Mouse (Mus musculus) hindbrain, embryonic 14.5 days (tissue): ENCODE measurements around the gene Slc37a4. TPM values are rescaled to one million over a fixed set of nuclear protein-coding genes. Genes with fewer than 3 reads are reported as not detected.

ENCODE experiments used
- ATAC-seq: fragments of 200-750 bp; cut with Nextera tagmentation; 2 replicates; pipeline ENCODE4 v1.8.0; 2017; ENCODE audit warnings: moderate number of reproducible peaks, mild to moderate bottlenecking, moderate TSS enrichment, moderate library complexity; ENCODE audit not compliant: low FRiP score
- DNase-seq: peaks from one replicate; pipeline ENCODE4 v3.0.0-alpha.2; 2015; ENCODE audit warnings: low spot score
- H3K27ac ChIP-seq: fragments of 300-500 bp; sonication (generic); 2 replicates; pipeline ENCODE4 v1.5.1; 2014; ENCODE audit warnings: mild to moderate bottlenecking, moderate library complexity
- H3K27me3 ChIP-seq: fragments of 300-500 bp; sonication (generic); 2 replicates; pipeline ENCODE4 v1.6.1; 2014; ENCODE audit warnings: mild to moderate bottlenecking, low read length, mixed read lengths; ENCODE audit not compliant: control insufficient read depth, insufficient read depth
- H3K36me3 ChIP-seq: fragments of 300-500 bp; sonication (generic); replicated peaks from 2 replicates; pipeline ENCODE4 v1.6.1; 2014; ENCODE audit not compliant: control insufficient read depth, insufficient read depth
- H3K4me1 ChIP-seq: fragments of 300-500 bp; sonication (generic); replicated peaks from 2 replicates; pipeline ENCODE4 v1.6.1; 2014; ENCODE audit warnings: antibody characterized with exemption, low read length, mixed read lengths; ENCODE audit not compliant: control insufficient read depth, insufficient read depth
- H3K4me2 ChIP-seq: fragments of 300-500 bp; sonication (generic); replicated peaks from 2 replicates; pipeline ENCODE4 v1.6.1; 2014; ENCODE audit warnings: mild to moderate bottlenecking, moderate library complexity
- H3K4me3 ChIP-seq: fragments of 300-500 bp; sonication (generic); replicated peaks from 2 replicates; pipeline ENCODE4 v1.5.1; 2014; ENCODE audit warnings: mild to moderate bottlenecking, low read length
- H3K9ac ChIP-seq: fragments of 300-500 bp; sonication (generic); 2 replicates; pipeline ENCODE4 v1.6.1; 2014
- H3K9me3 ChIP-seq: fragments of 300-500 bp; sonication (generic); 2 replicates; pipeline ENCODE4 v1.6.1; 2016; ENCODE audit warnings: low read length; ENCODE audit not compliant: control insufficient read depth
- WGBS: fragments of 180-500 bp; shearing (Covaris S2); extraction: QIAGEN DNeasy Blood & Tissue Kit; methylation state at CpG from one replicate; pipeline ENCODE4 v1.1.7; 2014; 5-methylcytosine and 5-hydroxymethylcytosine counted together
- polyA plus RNA-seq: library from polyadenylated mRNA; unstranded; fragments of >200 nt; fragmentation: Nextera tagmentation; extraction: Ambion mirVana; gene quantifications from 2 replicates; pipeline ENCODE4 v1.2.1, GENCODE M21; 2014

The Slc37a4 gene
- 65.2 and 65.8 TPM in 2 replicates for polyA plus RNA-seq

DNA sequence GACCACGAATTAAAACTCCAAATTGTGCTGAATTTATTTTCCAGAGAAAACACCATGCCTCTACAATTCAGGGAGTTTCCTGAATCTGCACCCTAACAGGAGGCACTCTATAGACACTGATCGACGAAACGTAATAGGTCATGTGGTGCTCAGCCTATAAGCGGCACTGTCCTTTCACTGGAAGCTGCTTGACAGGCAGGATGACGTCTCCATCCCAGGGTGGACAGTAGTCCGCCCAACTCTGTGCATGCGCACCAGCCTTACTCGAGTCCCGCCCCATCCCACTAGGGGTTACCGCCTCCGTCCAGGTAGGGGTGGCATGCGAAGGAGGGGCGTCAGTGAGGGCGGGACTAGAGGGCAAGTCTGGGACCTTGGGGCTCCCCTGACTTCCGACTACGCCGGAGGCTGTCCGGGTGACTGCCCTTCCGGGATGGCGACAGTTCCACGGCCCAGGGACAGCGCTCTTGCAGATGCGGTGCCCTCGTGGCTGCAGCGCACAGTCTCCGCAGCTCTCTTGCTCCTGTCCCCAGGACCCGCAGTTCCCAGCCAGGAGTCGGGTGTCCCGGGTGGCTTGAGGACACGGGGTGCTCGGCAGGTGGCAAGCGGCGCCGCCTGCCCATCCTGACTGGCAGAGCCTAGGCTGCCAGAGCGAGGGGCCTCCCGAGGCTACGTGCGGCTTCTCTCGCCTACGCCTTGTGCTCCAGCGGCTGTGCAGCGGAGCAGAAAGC lies at the start of gene Slc37a4:
TSS of gene Slc37a4 (plus strand) at position 169 of the 728 bp plus-strand sequence.
- H3K4me2 ChIP-seq: peak within 1 kb of the TSS; percentile 91
- ATAC-seq (peak; percentile 98), DNase-seq (peak; percentile 87)
- H3K27me3 ChIP-seq: no peaks in the 10 kb centered on the region
- WGBS: 0% methylated on average over 43 of the region's 43 CpGs
- peak within 1 kb of the TSS; percentile 78 for H3K4me3 ChIP-seq
- H3K9me3 ChIP-seq: no peaks in the 10 kb centered on the region
- H3K27ac ChIP-seq: peak within 1 kb of the TSS; percentile 91
- H3K9ac ChIP-seq: peak within 1 kb of the TSS; percentile 84
- H3K36me3 ChIP-seq: peaks cover 41% of the 10 kb centered on the region
- peaks cover 19% of the 10 kb centered on the region for H3K4me1 ChIP-seq

DNA sequence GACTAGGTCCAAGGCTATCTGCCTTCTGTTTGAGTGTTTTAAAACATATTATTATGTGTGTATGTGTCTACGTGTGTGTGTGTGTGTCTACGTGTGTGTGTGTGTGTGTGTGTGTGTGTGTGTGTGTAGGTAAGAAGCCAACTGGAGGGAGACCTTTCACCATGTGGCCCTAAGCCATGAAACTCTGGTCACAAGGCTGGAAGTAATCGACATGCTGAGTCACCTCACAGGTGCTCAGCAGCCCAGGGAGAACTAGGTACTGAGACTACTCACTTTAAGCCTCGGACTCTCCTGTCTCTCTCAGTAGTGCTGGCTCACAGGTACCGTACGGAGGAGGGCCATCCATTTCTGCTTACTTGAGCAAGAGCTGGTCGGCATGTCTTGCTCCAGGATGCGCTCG lies 49.5 kb upstream of the Slc37a4 start:
- Histone ChIP-seq H3K36me3 (peaks cover 62% of the 10 kb centered on the region), H3K4me3 (no peak overlapping the region), H3K4me1 (peaks cover 6% of the 10 kb centered on the region), H3K4me2 (no peak overlapping the region), H3K9me3 (no peaks in the 10 kb centered on the region), H3K27me3 (no peaks in the 10 kb centered on the region), H3K9ac (no peak overlapping the region), H3K27ac (no peak overlapping the region)
- DNase-seq: no peak
- WGBS: 96% methylated on average over 9 of the region's 9 CpGs
- ATAC-seq: no peak

DNA sequence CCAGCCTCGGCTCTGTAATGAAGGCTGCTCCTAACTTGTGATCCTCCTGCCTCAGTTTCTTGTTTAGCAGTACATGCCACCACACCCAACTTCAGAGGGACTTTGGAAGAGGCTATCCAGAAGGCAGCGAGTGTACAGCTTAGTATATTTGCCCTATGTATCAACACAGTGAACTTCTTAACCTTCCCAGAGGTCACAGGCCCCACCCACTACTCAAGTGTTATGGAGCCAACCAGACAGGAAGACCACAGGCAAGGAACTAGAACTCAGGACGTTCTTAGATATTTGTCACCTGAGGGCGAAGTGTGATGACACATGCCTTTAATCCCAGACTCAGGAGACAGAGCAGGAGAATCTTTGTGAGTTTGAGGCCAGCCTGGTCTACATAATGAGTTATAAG lies 49.0 kb upstream of the Slc37a4 start:
- H3K4me1 ChIP-seq: peaks cover 6% of the 10 kb centered on the region
- H3K36me3 ChIP-seq: peaks cover 66% of the 10 kb centered on the region

GRCm38 (mm10) chr9:44348546-44348945 lies 48.1 kb upstream of the Slc37a4 start:
- 96% methylated on average over 4 of the region's 4 CpGs for WGBS
- no peak overlapping the region for H3K4me2 ChIP-seq
- ATAC-seq: no peak
- peaks cover 76% of the 10 kb centered on the region for H3K36me3 ChIP-seq
- H3K9ac ChIP-seq: no peak overlapping the region
- H3K9me3 ChIP-seq: no peaks in the 10 kb centered on the region
- H3K4me1 ChIP-seq: no peaks in the 10 kb centered on the region; the same call in 1 of the 2 replicates
- DNase-seq: no peak
- H3K27ac ChIP-seq: no peak overlapping the region
- H3K4me3 ChIP-seq: no peak overlapping the region
- no peaks in the 10 kb centered on the region for H3K27me3 ChIP-seq

More for the DNA sequence above, 49.0 kb upstream of the Slc37a4 start:
- ATAC-seq (no peak), DNase-seq (no peak)
- H3K4me3 ChIP-seq: no peak overlapping the region
- 93% methylated on average over 4 of the region's 4 CpGs for WGBS
- H3K4me2 ChIP-seq: no peak overlapping the region
- H3K9ac ChIP-seq: no peak overlapping the region
- no peaks in the 10 kb centered on the region for H3K27me3 ChIP-seq
- no peak overlapping the region for H3K27ac ChIP-seq
- H3K9me3 ChIP-seq: no peaks in the 10 kb centered on the region

DNA sequence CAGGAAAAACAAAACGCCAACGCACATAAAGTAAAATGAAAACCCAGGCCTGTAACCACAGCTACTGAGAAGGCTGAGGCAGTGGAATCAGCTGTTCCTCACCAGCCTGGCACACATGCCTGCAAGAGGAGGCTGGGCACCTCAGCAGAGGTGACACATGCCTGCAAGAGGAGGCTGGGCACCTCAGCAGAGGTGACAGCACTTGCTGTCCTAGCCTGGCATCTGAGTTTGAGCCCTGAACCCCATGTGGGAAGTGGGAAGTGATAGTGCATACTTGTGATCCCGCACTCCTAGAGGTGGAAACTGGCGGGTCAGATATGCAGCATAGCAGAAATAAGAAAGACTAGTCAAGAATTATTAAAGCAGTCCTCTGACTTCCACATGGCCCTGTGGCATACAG lies 45.3 kb upstream of the Slc37a4 start:
- H3K27ac ChIP-seq: no peak overlapping the region
- H3K36me3 ChIP-seq: peaks cover 98% of the 10 kb centered on the region
- 100% methylated on average over 4 of the region's 4 CpGs for WGBS
- H3K4me2 ChIP-seq: no peak overlapping the region
- no peak overlapping the region for H3K9ac ChIP-seq
- no peaks in the 10 kb centered on the region for H3K4me1 ChIP-seq
- ATAC-seq (no peak), DNase-seq (no peak)
- no peaks in the 10 kb centered on the region for H3K27me3 ChIP-seq
- H3K9me3 ChIP-seq: no peaks in the 10 kb centered on the region
- H3K4me3 ChIP-seq: no peak overlapping the region

DNA sequence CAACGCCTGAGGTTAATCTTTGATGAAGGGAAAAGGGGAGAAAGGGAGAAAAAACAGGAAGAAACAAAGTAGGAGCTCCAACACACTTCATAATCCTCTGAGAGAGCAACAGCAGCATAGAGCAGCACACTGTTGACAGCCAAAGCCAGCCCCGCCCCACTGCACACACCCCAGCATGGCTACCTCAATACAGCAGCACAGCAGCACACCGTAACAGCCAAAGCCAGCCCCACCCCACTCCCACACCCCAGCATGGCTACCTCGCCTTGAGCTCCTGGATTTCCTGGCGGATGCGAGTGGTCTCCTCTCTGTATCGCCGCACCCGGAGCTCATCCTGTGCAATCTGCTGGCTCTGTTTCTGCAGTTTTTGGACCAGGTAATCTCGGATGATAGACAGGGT lies 44.3 kb upstream of the Slc37a4 start:
- H3K36me3 ChIP-seq: peaks cover 98% of the 10 kb centered on the region
- H3K27me3 ChIP-seq: no peaks in the 10 kb centered on the region
- WGBS: 93% methylated on average over 10 of the region's 10 CpGs
- no peaks in the 10 kb centered on the region for H3K4me1 ChIP-seq
- no peak for DNase-seq
- H3K9ac ChIP-seq: no peak overlapping the region
- no peak overlapping the region for H3K4me3 ChIP-seq
- H3K27ac ChIP-seq: no peak overlapping the region
- no peak for ATAC-seq
- no peak overlapping the region for H3K4me2 ChIP-seq
- no peaks in the 10 kb centered on the region for H3K9me3 ChIP-seq

DNA sequence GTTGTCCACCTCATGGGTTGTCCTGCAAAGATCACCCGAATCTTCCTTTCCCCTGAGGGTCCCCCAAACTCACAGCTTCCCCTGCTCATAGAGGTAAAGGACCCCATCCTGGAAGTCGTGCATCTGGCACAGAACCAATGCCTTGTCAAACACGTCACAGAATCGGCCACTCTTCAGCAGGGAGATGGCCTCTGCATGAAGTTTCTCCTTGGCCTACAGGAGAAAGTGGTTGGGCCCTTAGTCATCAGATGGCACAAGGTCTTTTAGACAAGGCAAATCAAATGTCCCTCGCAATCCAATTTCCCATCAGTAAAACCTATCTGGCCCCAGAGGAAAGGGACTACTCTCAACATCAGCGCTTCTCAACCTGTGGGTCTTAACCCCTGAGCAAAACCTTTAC lies 43.5 kb upstream of the Slc37a4 start:
- H3K9ac ChIP-seq: no peak overlapping the region
- no peak for DNase-seq
- no peaks in the 10 kb centered on the region for H3K27me3 ChIP-seq
- no peaks in the 10 kb centered on the region for H3K9me3 ChIP-seq
- H3K36me3 ChIP-seq: peaks cover 98% of the 10 kb centered on the region
- WGBS: 97% methylated on average over 6 of the region's 6 CpGs
- no peak for ATAC-seq
- no peak overlapping the region for H3K4me3 ChIP-seq
- H3K4me1 ChIP-seq: no peaks in the 10 kb centered on the region
- no peak overlapping the region for H3K4me2 ChIP-seq
- H3K27ac ChIP-seq: no peak overlapping the region

GRCm38 (mm10) chr9:44357207-44357606 lies 39.4 kb upstream of the Slc37a4 start:
- H3K36me3 ChIP-seq: peaks cover 72% of the 10 kb centered on the region
- peaks cover 7% of the 10 kb centered on the region for H3K4me1 ChIP-seq
- H3K27ac ChIP-seq: no peak overlapping the region
- no peaks in the 10 kb centered on the region for H3K9me3 ChIP-seq
- no peak overlapping the region for H3K9ac ChIP-seq
- no peak overlapping the region for H3K4me3 ChIP-seq
- 76% methylated on average over 4 of the region's 4 CpGs for WGBS
- H3K27me3 ChIP-seq: no peaks in the 10 kb centered on the region
- H3K4me2 ChIP-seq: no peak overlapping the region
- ATAC-seq (no peak), DNase-seq (peak; percentile 48)

GRCm38 (mm10) chr9:44361190-44361917 lies 35.3 kb upstream of the Slc37a4 start, which contains the start of gene Vps11:
Vps11 (minus strand) TSS chr9:44361670.
- Histone ChIP-seq H3K27ac (peak within 1 kb of the TSS; percentile 74), H3K4me2 (peak within 1 kb of the TSS; percentile 88), H3K27me3 (no peaks in the 10 kb centered on the region), H3K4me1 (peaks cover 7% of the 10 kb centered on the region), H3K9ac (peak within 1 kb of the TSS; percentile 88), H3K4me3 (peak within 1 kb of the TSS; percentile 76), H3K9me3 (no peaks in the 10 kb centered on the region), H3K36me3 (peaks cover 30% of the 10 kb centered on the region)
- WGBS: under 1% methylated on average over 44 of the region's 44 CpGs
- DNase-seq: peak; percentile 97
- peak; percentile 90 for ATAC-seq
